Mouse (Mus musculus) myocyte (in vitro differentiated cells): ENCODE measurements around the gene Ntrk3.

Experiments used
- E2F4 ChIP-seq: IDR thresholded peaks from one replicate; pipeline ENCODE4 v1.6.1; 2011; ENCODE audit warnings: mild to moderate bottlenecking, control low read depth, moderate library complexity; ENCODE audit not compliant: insufficient read depth
- MAX ChIP-seq: IDR thresholded peaks from one replicate; pipeline ENCODE4 v1.6.1; 2011; ENCODE audit warnings: low read depth, mild to moderate bottlenecking, control low read depth
- POLR2A ChIP-seq: IDR thresholded peaks from one replicate; pipeline ENCODE4 v1.6.1; 2011; ENCODE audit warnings: low read depth, mild to moderate bottlenecking, control low read depth, moderate library complexity; ENCODE audit not compliant: insufficient read length

GRCm38 (mm10) chr7:78484290-78484689 is 253.5 kb downstream of the Ntrk3 start:
- TF ChIP-seq POLR2A (no peak), E2F4 (no peak), MAX (no peak)
